Mouse (Mus musculus) G1E (cell line): ENCODE data around the gene Ahnak2.

ENCODE experiments used
- CTCF ChIP-seq: IDR thresholded peaks from 2 replicates; pipeline ENCODE4 v1.5.1; 2012; ENCODE audit warnings: low read depth, low read length, inconsistent platforms, mixed read lengths
- GATA2 ChIP-seq: IDR thresholded peaks from 2 replicates; pipeline ENCODE4 v1.6.1; 2012; ENCODE audit warnings: low read depth, low read length, inconsistent platforms, borderline replicate concordance
- TAL1 ChIP-seq: conservative IDR thresholded peaks from 2 replicates; pipeline ENCODE4 v1.6.1; 2012; ENCODE audit warnings: low read depth, low read length, inconsistent platforms, mixed read lengths

GRCm38 (mm10) chr12:112791026-112791425 lies 11.4 kb downstream of the Ahnak2 start:
- TF ChIP-seq CTCF = no peak
- no peak for TF ChIP-seq TAL1
- no peak for TF ChIP-seq GATA2
